Mouse (Mus musculus) stomach, embryonic 14.5 days (tissue): ENCODE results near the gene Rps11. TPM values are rescaled to one million over a fixed set of nuclear protein-coding genes. Genes with fewer than 3 reads are reported as not detected.
"Not testable (repeated sequence)": the region's sequence is repeated elsewhere in the genome, so short reads cannot be mapped to it uniquely, and the experiment has no call there.

Experiments
- ATAC-seq: fragments of 200-750 bp; cut with Nextera tagmentation; 2 replicates; pipeline ENCODE4 v1.8.0; 2017; ENCODE audit warnings: low read depth, moderate TSS enrichment; ENCODE audit not compliant: insufficient number of reproducible peaks, insufficient read depth, low FRiP score
- H3K27ac ChIP-seq: fragments of 300-500 bp; sonication (generic); 2 replicates; pipeline ENCODE4 v1.5.1; 2014; ENCODE audit warnings: mild to moderate bottlenecking, low read length, moderate library complexity, mixed read lengths
- H3K27me3 ChIP-seq: fragments of 300-500 bp; sonication (generic); 2 replicates; pipeline ENCODE4 v1.6.1; 2014; ENCODE audit warnings: low read length, control low read depth, mixed read lengths; ENCODE audit not compliant: control insufficient read depth, insufficient read depth
- H3K36me3 ChIP-seq: fragments of 300-500 bp; sonication (generic); 2 replicates; pipeline ENCODE4 v1.6.1; 2014; ENCODE audit warnings: mild to moderate bottlenecking, control low read depth, low read length, moderate library complexity, mixed read lengths; ENCODE audit not compliant: control insufficient read depth, insufficient read depth
- H3K4me1 ChIP-seq: fragments of 300-500 bp; sonication (generic); 2 replicates; pipeline ENCODE4 v1.6.1; 2014; ENCODE audit warnings: low read length, control low read depth, mixed read lengths; ENCODE audit not compliant: control insufficient read depth, insufficient read depth
- H3K4me2 ChIP-seq: fragments of 300-500 bp; sonication (generic); replicated peaks from 2 replicates; pipeline ENCODE4 v1.6.1; 2014; ENCODE audit warnings: low read depth, low read length, control low read depth
- H3K4me3 ChIP-seq: fragments of 300-500 bp; sonication (generic); 2 replicates; pipeline ENCODE4 v1.5.1; 2014; ENCODE audit warnings: low read depth, low read length, control low read depth
- H3K9ac ChIP-seq: fragments of 300-500 bp; sonication (generic); replicated peaks from 2 replicates; pipeline ENCODE4 v1.6.1; 2014; ENCODE audit warnings: low read depth, mild to moderate bottlenecking, control low read depth, low read length, moderate library complexity, mixed read lengths
- H3K9me3 ChIP-seq: fragments of 300-500 bp; sonication (generic); 2 replicates; pipeline ENCODE4 v1.6.1; 2016; ENCODE audit warnings: low read depth, low read length, control low read depth; ENCODE audit not compliant: control insufficient read depth
- WGBS: fragments of 180-500 bp; shearing (Covaris S2); extraction: QIAGEN DNeasy Blood & Tissue Kit; methylation state at CpG from one replicate; pipeline ENCODE4 v1.1.7; 2014; 5-methylcytosine and 5-hydroxymethylcytosine counted together
- polyA plus RNA-seq: library from polyadenylated mRNA; unstranded; fragments of >200 nt; fragmentation: Nextera tagmentation; extraction: Ambion mirVana; gene quantifications from 2 replicates; pipeline ENCODE4 v1.2.1, GENCODE M21; 2014

Gene Rps11
- polyA plus RNA-seq, 1 experiment from 2014 or later, result 1,777 TPM

DNA sequence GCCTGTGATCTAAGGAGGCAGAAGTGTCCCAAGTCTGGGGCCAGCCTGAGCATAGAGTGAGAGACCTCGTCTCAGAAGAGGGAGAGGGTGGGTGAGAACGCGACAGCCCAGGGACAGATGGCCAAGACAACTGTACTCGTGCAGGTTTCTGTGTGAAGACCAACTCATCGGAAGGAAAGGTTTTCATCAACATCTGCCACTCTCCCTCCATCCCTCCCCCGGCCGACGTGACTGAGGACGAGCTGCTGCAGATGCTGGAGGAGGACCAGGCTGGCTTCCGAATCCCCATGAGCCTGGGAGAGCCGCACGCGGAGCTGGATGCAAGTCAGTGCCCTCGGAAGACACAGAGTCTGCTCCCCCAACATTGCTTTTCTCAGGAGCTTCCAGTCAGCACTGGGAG, 33.2 kb upstream of the Rps11 start:
- Histone ChIP-seq H3K4me2 (no peak overlapping the region), H3K36me3 (peaks cover 18% of the 10 kb centered on the region), H3K4me3 (no peak overlapping the region), H3K9me3 (no peaks in the 10 kb centered on the region), H3K27me3 (peaks cover under 1% of the 10 kb centered on the region; the same call in 1 of the 2 replicates), H3K4me1 (peaks cover 7% of the 10 kb centered on the region; the same call in 1 of the 2 replicates), H3K27ac (no peak overlapping the region), H3K9ac (no peak overlapping the region)
- 87% methylated on average over 14 of the region's 14 CpGs for WGBS
- no peak for ATAC-seq

DNA sequence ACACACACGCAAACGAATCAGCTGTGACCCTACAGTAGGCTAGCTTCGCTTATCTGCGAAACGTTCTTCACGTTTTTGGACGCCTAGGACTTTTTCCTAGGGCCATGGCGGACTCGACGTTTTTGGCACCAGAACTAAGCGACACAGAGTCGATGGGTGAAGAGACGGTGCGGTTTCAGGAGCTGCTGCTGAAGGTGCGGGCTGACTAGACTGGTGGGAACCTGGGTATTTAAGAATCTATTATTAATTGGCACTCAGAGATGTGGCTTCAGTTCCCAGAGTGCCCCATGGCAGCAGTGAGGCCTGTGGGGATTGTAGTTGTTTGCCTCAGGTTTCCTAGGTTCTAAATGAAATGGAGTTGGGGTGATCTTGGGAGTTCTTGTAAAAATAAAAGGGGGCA, 32.0 kb upstream of the Rps11 start:
- WGBS, result 95% methylated on average over 15 of the region's 15 CpGs
- ATAC-seq, result no peak

DNA sequence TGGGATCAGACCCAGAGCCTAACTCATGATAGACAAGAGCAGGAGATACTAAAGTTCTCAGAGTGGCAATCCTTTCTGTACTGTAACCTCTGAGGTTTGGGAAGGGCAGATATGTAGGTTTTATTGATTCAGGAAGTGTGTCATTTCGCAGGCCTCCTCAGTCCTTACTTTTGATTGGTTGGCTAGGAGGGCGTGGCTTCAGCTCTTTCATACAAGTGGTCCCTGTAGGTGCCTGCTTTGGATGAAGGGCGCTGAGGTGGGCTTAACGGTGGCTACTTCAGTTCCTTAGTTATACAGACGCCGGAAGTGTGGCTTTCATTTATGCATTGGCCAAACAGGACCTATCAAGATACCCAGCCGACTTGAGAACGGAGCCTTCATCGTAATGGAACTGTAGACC, 31.4 kb upstream of the Rps11 start:
- no peaks in the 10 kb centered on the region for H3K9me3 ChIP-seq
- H3K27ac ChIP-seq, result no peak overlapping the region
- no peaks in the 10 kb centered on the region for H3K27me3 ChIP-seq
- H3K9ac ChIP-seq, result no peak overlapping the region
- H3K4me3 ChIP-seq, result no peak overlapping the region
- 83% methylated on average over 9 of the region's 9 CpGs for WGBS
- no peak overlapping the region for H3K4me2 ChIP-seq
- no peak for ATAC-seq
- peaks cover 23% of the 10 kb centered on the region; the same call in 1 of the 2 replicates for H3K4me1 ChIP-seq
- peaks cover 18% of the 10 kb centered on the region for H3K36me3 ChIP-seq

More for the DNA sequence above, 32.0 kb upstream of the Rps11 start:
- Histone ChIP-seq H3K36me3 (peaks cover 18% of the 10 kb centered on the region), H3K4me3 (no peak overlapping the region), H3K4me1 (peaks cover 17% of the 10 kb centered on the region; the same call in 1 of the 2 replicates), H3K27me3 (no peaks in the 10 kb centered on the region), H3K9me3 (no peaks in the 10 kb centered on the region), H3K9ac (no peak overlapping the region), H3K27ac (no peak overlapping the region), H3K4me2 (no peak overlapping the region)

DNA sequence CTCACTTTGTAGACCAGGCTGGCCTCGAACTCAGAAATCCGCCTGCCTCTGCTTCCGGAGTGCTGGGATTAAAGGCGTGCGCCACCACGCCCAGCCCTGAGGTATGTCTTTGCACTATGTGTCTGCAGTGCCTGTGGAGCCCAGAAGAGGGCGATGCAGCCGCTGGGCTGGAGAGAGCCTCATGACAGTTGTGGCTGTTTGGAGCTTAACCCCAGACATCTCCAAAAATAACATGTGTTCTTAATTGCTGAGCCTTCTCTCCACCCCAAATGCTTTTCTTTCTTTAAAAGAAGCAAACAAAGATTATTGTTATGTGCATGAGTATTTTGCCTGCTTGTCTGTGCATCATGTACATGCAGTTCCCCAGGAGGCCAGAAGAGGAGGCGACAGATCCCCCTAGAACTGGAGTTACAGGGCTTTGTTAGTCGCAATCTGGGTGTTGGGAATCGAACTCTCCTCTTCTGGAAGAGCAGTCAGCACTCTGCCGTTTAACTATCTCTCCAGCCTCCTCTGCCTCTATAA, 30.8 kb upstream of the Rps11 start:
- H3K4me1 ChIP-seq, result peaks cover 26% of the 10 kb centered on the region; the same call in 1 of the 2 replicates
- no peak; the same call in 1 of the 2 replicates for ATAC-seq
- H3K36me3 ChIP-seq, result peaks cover 14% of the 10 kb centered on the region
- 73% methylated on average over 12 of the region's 12 CpGs for WGBS
- H3K27me3 ChIP-seq, result no peaks in the 10 kb centered on the region
- no peak overlapping the region for H3K27ac ChIP-seq
- peak overlapping the region; percentile 47 for H3K4me2 ChIP-seq
- H3K9ac ChIP-seq, result no peak overlapping the region
- no peaks in the 10 kb centered on the region for H3K9me3 ChIP-seq
- peak overlapping the region; percentile 50 for H3K4me3 ChIP-seq

DNA sequence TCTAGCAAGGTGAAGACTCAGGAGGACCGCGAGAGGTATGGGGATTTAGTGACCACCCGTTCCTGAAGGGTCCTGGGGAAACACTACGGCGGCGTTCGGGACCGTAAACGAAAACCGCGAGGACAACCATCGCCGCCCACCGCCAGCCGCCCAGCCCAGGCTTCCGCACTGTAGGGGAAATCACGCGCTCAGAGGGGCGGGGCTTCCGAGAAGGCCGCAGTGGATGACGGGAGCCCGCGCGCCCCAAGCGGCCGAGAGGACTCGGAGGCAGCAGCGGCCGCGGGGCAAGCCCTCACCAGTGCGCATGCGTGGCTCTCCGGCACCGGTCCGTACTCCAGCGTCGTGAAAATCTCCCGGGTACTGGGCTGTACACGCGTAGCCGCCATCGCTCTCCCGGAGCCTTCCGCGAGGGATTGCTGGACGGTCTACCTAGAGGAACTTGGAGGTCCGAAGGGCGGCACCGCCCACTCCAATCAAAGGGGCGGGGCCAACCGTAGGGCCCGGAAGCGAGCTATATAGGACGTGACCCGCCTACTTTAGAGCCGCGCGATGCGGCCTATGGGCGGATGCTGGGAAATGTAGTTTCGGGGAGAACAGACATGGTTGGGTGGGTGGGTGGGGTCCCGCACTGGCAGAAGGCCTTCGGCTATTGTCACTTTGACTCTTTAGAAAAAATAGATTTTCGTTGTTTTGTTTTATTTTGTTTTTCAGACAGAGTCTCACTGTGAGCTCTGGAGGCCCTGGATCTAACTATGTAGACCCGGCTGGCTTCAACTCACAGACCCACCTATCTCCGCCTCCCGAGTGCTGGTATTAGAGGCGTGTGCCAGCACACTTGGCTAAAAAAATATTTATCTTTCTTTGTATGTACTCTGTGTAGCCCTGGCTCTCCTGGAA, 30.1 kb upstream of the Rps11 start, which contains the start of the genes Pih1d1 and Aldh16a1:
TSS of gene Pih1d1 (plus strand) at position 208 of the 897 bp plus-strand sequence.
TSS of gene Aldh16a1 (minus strand) at position 489 of the 897 bp plus-strand sequence.
- peaks cover 9% of the 10 kb centered on the region; the same call in 1 of the 2 replicates for H3K36me3 ChIP-seq
- H3K4me1 ChIP-seq, result peaks cover 26% of the 10 kb centered on the region; the same call in 1 of the 2 replicates
- ATAC-seq, result peak; percentile 94
- peak within 1 kb of the TSS; percentile 82 for H3K9ac ChIP-seq
- no peaks in the 10 kb centered on the region for H3K27me3 ChIP-seq
- no peaks in the 10 kb centered on the region for H3K9me3 ChIP-seq
- WGBS, result 4% methylated on average over 69 of the region's 69 CpGs
- H3K4me2 ChIP-seq, result peak within 1 kb of the TSS; percentile 80
- H3K4me3 ChIP-seq, result peak within 1 kb of the TSS; percentile 50
- peak within 1 kb of the TSS; percentile 96 for H3K27ac ChIP-seq

DNA sequence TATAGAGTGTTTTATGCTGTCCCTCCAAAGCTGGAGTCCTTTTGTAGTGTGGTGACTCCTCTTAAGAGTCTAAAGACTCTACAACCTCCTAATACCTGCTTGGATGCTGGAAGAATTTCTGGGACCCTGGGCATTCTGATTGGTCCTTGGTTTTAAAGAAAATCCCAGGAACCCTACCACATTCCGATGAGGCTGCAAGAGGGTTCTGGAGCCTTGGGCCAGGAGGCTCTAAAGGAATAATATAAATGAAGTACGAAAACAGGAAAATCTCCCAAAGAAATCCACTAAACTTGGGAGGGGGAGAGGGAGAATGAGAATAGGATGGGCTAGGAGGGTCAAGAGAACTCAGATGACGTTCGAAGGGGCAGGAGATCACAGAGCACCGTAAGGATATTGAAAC, 29.3 kb upstream of the Rps11 start:
- Histone ChIP-seq H3K36me3 (peaks cover 9% of the 10 kb centered on the region; the same call in 1 of the 2 replicates), H3K9ac (peak overlapping the region; percentile 82), H3K9me3 (no peaks in the 10 kb centered on the region), H3K27me3 (no peaks in the 10 kb centered on the region), H3K4me2 (peak overlapping the region; percentile 80), H3K4me3 (peak overlapping the region; percentile 50), H3K27ac (peak overlapping the region; percentile 96), H3K4me1 (peaks cover 26% of the 10 kb centered on the region; the same call in 1 of the 2 replicates)
- no peak for ATAC-seq
- WGBS, result 2% methylated on average over 5 of the region's 5 CpGs

DNA sequence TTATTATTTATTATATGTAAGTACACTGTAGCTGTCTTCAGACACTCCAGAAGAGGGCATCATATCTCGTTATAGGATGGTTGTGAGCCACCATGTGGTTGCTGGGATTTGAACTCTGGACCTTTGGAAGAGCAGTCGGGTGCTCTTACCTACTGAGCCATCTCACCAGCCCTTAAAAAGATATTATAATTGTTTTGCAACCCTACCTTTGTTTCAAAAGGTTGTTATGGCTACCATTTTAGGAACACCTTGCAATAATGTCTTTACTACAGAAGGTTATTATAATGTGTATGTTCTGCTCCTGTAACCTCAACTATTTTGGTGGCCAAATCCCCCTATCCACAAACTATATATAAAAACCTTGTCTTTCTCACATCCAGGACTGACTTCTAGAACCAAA, 28.8 kb upstream of the Rps11 start:
- not testable (repeated sequence) for H3K9me3 ChIP-seq, H3K27me3 ChIP-seq, H3K27ac ChIP-seq, ATAC-seq, H3K36me3 ChIP-seq, H3K4me3 ChIP-seq, H3K9ac ChIP-seq
- H3K4me2 ChIP-seq, result peak overlapping the region; percentile 80; the same call in 1 of the 2 replicates
- WGBS, result 92% methylated on average over 2 of the region's 2 CpGs
- H3K4me1 ChIP-seq, result peaks cover 26% of the 10 kb centered on the region; the same call in 1 of the 2 replicates

DNA sequence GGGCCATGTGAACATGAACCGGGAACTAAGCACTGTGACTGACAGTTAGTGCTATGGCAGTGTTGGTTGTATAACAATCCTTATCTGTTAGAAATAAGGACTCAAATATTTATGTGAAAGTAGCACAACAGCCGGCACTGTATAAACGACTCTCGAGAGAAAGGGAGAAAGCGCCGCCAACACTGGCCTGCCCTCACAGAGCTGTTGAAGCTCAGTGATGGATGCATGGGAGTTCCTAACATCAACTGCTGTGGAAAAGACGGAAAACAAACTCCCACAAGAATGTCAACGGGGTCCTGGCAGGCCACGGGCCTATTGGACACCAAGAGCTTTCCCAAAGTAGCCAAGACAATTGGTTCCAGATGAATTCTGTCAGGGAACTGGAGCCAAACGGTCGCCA, 27.1 kb upstream of the Rps11 start:
- H3K4me1 ChIP-seq, result peaks cover 26% of the 10 kb centered on the region; the same call in 1 of the 2 replicates
- ATAC-seq, result no peak
- H3K9me3 ChIP-seq, result no peaks in the 10 kb centered on the region
- H3K4me3 ChIP-seq, result no peak overlapping the region
- no peak overlapping the region for H3K4me2 ChIP-seq
- WGBS, result 22% methylated on average over 11 of the region's 11 CpGs
- H3K27ac ChIP-seq, result peak overlapping the region; percentile 89
- no peaks in the 10 kb centered on the region for H3K27me3 ChIP-seq
- H3K9ac ChIP-seq, result no peak overlapping the region
- peaks cover 7% of the 10 kb centered on the region; the same call in 1 of the 2 replicates for H3K36me3 ChIP-seq
